Mouse (Mus musculus) liver, embryonic 16.5 days (tissue): ENCODE data around the gene Zfp667. TPM values are rescaled to one million over a fixed set of nuclear protein-coding genes. Genes with fewer than 3 reads are reported as not detected.
"Not testable (repeated sequence)": the region's sequence is repeated elsewhere in the genome, so short reads cannot be mapped to it uniquely, and the experiment has no call there.

Source experiments
- ATAC-seq: fragments of 200-750 bp; cut with Nextera tagmentation; 2 replicates; pipeline ENCODE4 v1.8.0; 2017; ENCODE audit warnings: low read depth, mild to moderate bottlenecking, moderate number of reproducible peaks, moderate library complexity
- H3K27ac ChIP-seq: fragments of 300-500 bp; sonication (generic); 2 replicates; pipeline ENCODE4 v1.5.1; 2014; ENCODE audit warnings: mild to moderate bottlenecking, low read length
- H3K27me3 ChIP-seq: fragments of 300-500 bp; sonication (generic); 2 replicates; pipeline ENCODE4 v1.6.1; 2014; ENCODE audit warnings: low read depth, low read length, mixed read lengths; ENCODE audit not compliant: control insufficient read depth, insufficient read depth
- H3K36me3 ChIP-seq: fragments of 300-500 bp; sonication (generic); 2 replicates; pipeline ENCODE4 v1.6.1; 2014; ENCODE audit warnings: mild to moderate bottlenecking; ENCODE audit not compliant: control insufficient read depth, insufficient read depth
- H3K4me1 ChIP-seq: fragments of 300-500 bp; sonication (generic); 2 replicates; pipeline ENCODE4 v1.6.1; 2014; ENCODE audit warnings: low read depth, low read length, mixed read lengths; ENCODE audit not compliant: control insufficient read depth
- H3K4me2 ChIP-seq: fragments of 300-500 bp; sonication (generic); 2 replicates; pipeline ENCODE4 v1.6.1; 2014; ENCODE audit warnings: low read depth, low read length, mixed read lengths
- H3K4me3 ChIP-seq: fragments of 300-500 bp; sonication (generic); 2 replicates; pipeline ENCODE4 v1.5.1; 2014; ENCODE audit warnings: low read depth, mild to moderate bottlenecking, low read length
- H3K9ac ChIP-seq: fragments of 300-500 bp; sonication (generic); 2 replicates; pipeline ENCODE4 v1.6.1; 2014; ENCODE audit warnings: low read depth, low read length
- H3K9me3 ChIP-seq: fragments of 300-500 bp; sonication (generic); replicated peaks from 2 replicates; pipeline ENCODE4 v1.6.1; 2016; ENCODE audit warnings: low read length; ENCODE audit not compliant: control insufficient read depth
- WGBS: fragments of 180-500 bp; shearing (Covaris S2); extraction: QIAGEN DNeasy Blood & Tissue Kit; methylation state at CpG from one replicate; pipeline ENCODE4 v1.1.7; 2014; ENCODE audit not compliant: insufficient replicate concordance; 5-methylcytosine and 5-hydroxymethylcytosine counted together
- polyA plus RNA-seq: library from polyadenylated mRNA; unstranded; fragments of >200 nt; fragmentation: Nextera tagmentation; extraction: Ambion mirVana; gene quantifications from 2 replicates; pipeline ENCODE4 v1.2.1, GENCODE M21; 2015

Zfp667 gene
- polyA plus RNA-seq, 1 experiment from 2014 or later, result 3.6 TPM

DNA sequence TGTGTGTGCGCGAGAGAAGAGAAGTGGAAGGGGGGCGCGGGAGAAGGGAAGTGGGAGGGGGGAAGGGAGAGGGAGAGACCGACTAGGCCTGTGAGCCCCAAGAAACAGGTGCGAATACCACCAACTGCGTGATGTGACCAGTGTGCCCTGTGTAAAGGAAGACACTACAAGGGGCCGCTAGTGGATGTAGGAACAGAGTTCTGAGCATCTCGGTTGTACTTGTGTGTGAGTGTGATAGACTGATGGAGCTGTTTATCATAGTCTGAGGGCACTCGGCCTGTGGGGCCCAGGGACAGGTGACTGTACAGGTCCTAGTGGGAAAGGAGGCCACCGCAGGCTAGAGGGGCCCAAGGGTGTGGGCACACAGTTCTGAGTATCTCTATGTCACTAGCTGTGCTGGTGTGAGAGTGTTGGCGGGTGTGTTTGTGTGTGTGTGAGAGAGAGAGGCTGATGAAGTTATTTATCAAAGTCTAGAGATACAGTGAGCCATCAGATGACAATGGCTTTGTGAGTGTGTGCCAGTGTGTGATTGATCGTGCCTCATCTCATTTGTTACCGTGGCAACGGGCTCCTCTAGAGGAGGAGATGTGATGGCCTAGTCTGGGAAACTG, 647 bp downstream of the Zfp667 start:
- Histone ChIP-seq H3K4me1 (peaks cover 31% of the 10 kb centered on the region), H3K4me3 (peak overlapping the region; percentile 70), H3K27me3 (no peaks in the 10 kb centered on the region), H3K27ac (peak overlapping the region; percentile 62), H3K9me3 (no peaks in the 10 kb centered on the region), H3K9ac (peak overlapping the region; percentile 66), H3K36me3 (no peaks in the 10 kb centered on the region), H3K4me2 (peak overlapping the region; percentile 82)
- ATAC-seq, result peak; percentile 55
- whole genome bisulfite sequencing, result 20% methylated on average over 15 of the region's 15 CpGs

DNA sequence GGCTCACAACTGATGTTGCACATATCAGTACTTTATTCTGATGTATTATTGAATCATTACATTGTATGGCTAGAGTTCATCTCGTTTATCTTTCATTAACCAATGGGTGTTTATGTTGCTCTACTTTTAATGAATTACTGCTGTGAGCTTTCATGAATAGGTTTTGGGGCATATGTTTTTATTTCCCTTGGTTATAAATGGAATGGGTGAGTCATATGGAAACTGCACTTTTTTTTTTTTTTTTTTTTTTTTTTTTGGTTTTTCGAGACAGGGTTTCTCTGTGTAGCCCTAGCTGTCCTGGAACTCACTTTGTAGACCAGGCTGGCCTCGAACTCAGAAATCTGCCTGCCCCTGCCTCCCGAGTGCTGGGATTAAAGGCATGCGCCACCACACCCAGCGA, 4.7 kb downstream of the Zfp667 start:
- not testable (repeated sequence) for H3K9me3 ChIP-seq, ATAC-seq
- 77% methylated on average over 4 of the region's 6 CpGs for WGBS

DNA sequence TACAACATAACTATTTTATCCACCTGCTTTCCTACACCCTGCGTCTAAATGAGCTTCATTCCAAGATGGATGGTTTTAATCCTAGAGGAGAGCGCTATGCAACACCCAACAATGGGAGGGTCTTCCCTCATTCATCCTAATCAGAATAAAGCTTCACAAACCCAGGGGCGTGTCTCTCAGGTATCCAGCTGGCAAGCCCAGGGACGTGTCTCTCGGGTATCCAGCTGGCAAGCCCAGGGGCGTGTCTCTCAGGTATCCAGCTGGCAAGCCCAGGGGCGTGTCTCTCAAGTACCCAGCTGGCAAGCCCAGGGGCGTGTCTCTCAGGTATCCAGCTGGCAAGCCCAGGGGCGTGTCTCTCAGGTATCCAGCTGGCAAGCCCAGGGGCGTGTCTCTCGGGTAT, 14.4 kb downstream of the Zfp667 start:
- not testable (repeated sequence) for H3K27me3 ChIP-seq, H3K4me3 ChIP-seq, H3K27ac ChIP-seq, ATAC-seq, H3K36me3 ChIP-seq, H3K4me2 ChIP-seq, H3K4me1 ChIP-seq, H3K9ac ChIP-seq, H3K9me3 ChIP-seq
- WGBS, result 75% methylated on average over 11 of the region's 11 CpGs

More for the DNA sequence above, 4.7 kb downstream of the Zfp667 start:
- H3K4me1 ChIP-seq, result peaks cover 18% of the 10 kb centered on the region
- not testable (repeated sequence) for H3K27me3 ChIP-seq, H3K9ac ChIP-seq, H3K4me3 ChIP-seq, H3K36me3 ChIP-seq, H3K27ac ChIP-seq, H3K4me2 ChIP-seq

DNA sequence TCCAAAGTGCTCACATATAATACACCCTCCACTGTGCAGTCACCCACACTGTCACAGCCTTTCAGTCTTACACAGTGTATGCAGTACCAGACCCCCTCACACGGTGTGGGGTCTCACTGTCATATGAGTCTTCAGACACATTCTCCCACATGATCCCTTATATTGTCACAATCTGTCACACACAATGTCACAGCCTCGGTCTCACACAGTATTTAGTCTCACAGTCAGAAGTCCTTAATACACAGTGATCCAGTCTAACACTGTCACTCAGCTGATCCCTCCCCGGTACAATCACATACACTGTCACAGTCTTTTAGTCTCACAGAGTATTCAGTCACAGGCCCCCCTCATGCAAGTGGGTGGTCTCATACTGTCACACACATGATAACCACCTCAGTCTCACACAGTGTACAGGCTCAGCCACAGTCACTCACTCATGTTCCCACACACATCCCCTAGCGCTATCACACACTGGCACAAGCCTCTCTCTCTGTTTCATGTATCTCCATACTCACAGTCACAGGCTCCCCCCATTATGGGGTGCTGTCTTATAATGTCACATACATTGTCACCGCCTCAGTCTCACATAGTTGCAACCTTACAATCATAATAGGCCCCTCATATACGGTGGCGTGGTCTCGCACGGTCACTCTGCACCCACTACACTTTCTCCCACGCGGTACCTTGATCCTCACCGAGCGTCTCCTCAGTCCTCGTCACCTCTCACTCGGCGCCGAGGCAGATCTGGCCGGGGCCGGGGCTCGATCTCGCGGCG, 44.3 kb downstream of the Zfp667 start:
- H3K9me3 ChIP-seq, result no peaks in the 10 kb centered on the region
- H3K27me3 ChIP-seq, result no peaks in the 10 kb centered on the region
- peak overlapping the region; percentile 57 for H3K4me3 ChIP-seq
- 13% methylated on average over 23 of the region's 23 CpGs for WGBS
- H3K4me1 ChIP-seq, result peaks cover 4% of the 10 kb centered on the region
- no peaks in the 10 kb centered on the region for H3K36me3 ChIP-seq
- no peak overlapping the region for H3K27ac ChIP-seq
- H3K4me2 ChIP-seq, result peak overlapping the region; percentile 70
- ATAC-seq, result peak; percentile 53
- H3K9ac ChIP-seq, result peak overlapping the region; percentile 66

DNA sequence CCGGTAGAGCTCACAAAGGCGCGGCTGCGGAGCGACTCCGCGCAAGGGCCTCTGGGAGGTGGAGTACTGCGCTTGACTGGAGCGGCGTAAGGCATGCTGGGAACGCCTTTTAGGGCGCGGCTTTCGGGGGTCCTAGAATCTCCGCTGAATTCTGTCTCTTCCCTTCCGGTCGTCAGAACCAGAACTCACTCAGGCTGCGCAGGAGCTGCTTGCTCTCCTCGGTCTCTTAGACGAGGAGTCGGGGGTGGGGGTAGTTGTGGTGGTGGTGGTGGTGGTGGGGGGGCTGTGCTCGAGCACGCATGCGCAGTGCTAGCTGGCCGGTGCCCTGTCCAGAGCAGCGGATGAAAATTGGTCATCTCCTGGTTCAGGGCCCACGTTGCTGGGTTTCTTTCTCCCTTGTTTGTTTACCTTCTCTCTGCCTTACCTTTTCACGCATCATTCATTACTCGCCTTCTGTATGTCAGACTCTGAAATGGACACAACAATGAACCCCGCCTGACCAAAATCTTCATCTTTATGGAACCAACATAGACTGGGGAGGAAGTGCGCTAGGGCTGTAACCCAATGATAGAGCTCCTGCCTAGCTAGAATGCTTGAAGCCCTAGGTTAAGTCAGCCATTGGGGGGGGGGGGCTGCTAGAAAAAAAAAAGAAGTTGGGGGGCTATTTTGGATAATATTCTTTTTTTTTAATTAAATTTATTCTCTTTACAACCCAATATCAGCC, 45.0 kb downstream of the Zfp667 start, which contains the start of gene Zfp583:
Gene Zfp583, minus strand, starts transcription at position 53 of the 724 bp plus-strand sequence.
- peak within 1 kb of the TSS; percentile 57 for H3K4me3 ChIP-seq
- peak; percentile 94 for ATAC-seq
- no peaks in the 10 kb centered on the region for H3K27me3 ChIP-seq
- H3K9ac ChIP-seq, result peak within 1 kb of the TSS; percentile 66
- H3K9me3 ChIP-seq, result no peaks in the 10 kb centered on the region
- no peaks in the 10 kb centered on the region for H3K36me3 ChIP-seq
- H3K4me2 ChIP-seq, result peak within 1 kb of the TSS; percentile 70
- peaks cover 4% of the 10 kb centered on the region for H3K4me1 ChIP-seq
- no peak within 1 kb of the TSS for H3K27ac ChIP-seq
- WGBS, result 4% methylated on average over 31 of the region's 31 CpGs

DNA sequence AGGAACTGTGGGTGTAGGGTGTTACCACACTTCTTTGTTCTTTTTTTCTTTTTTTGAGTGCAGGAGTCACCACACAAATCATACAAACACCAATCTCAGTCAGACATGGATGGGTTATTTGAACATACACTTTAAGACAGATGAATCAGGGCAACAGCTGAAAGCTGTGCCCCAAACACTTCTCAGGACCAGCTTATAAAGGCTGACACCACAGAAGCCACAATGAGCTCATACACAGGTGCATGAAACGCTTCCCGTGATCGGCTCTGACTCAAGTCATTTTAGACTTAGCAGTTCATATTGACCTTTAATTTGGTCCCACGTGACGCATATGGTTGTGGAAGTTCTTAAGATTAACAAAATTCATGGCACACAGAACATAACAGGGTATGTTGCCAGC, 53.5 kb downstream of the Zfp667 start:
- Histone ChIP-seq H3K4me2 (no peak overlapping the region), H3K4me3 (no peak overlapping the region), H3K9me3 (no peaks in the 10 kb centered on the region), H3K36me3 (no peaks in the 10 kb centered on the region), H3K27ac (no peak overlapping the region), H3K9ac (no peak overlapping the region), H3K4me1 (no peaks in the 10 kb centered on the region), H3K27me3 (no peaks in the 10 kb centered on the region)
- 62% methylated on average over 5 of the region's 5 CpGs for WGBS
- ATAC-seq, result no peak

DNA sequence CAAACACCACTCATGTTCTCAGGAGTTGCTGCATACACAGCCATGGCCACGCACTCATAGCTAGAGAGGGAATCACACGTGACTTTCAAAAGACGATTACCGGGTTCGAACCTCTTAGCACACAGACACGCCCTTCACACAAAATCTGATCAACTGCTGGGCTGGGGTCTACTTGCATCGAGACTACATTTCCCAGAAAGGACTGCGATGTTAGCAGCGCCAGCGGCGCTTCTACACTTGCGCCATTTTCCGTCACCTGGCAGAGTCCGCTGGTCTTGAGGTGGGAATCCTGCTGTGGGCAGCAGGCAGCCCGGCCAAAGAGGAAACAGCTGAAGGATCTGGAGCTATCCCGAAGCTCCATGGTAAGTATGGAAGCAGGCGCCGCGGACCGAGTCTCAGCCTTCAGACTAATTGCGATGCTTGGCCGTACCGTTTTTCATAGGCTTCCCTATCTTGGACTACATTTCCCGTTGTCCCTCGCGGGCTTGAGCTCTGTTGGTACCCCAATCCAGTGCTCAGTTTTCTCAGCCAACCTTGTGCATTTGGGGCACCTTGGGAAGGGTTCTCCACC, 57.2 kb downstream of the Zfp667 start, which contains the start of gene Gm3854:
Gene Gm3854, plus strand, starts transcription at position 259 of the 571 bp plus-strand sequence.
- H3K36me3 ChIP-seq, result no peaks in the 10 kb centered on the region
- no peaks in the 10 kb centered on the region for H3K4me1 ChIP-seq
- H3K9ac ChIP-seq, result peak within 1 kb of the TSS; percentile 58
- H3K9me3 ChIP-seq, result no peaks in the 10 kb centered on the region
- H3K4me3 ChIP-seq, result peak within 1 kb of the TSS; percentile 68
- peak within 1 kb of the TSS; percentile 66 for H3K4me2 ChIP-seq
- WGBS, result under 1% methylated on average over 26 of the region's 26 CpGs
- no peaks in the 10 kb centered on the region for H3K27me3 ChIP-seq
- ATAC-seq, result peak; percentile 69
- H3K27ac ChIP-seq, result no peak within 1 kb of the TSS

DNA sequence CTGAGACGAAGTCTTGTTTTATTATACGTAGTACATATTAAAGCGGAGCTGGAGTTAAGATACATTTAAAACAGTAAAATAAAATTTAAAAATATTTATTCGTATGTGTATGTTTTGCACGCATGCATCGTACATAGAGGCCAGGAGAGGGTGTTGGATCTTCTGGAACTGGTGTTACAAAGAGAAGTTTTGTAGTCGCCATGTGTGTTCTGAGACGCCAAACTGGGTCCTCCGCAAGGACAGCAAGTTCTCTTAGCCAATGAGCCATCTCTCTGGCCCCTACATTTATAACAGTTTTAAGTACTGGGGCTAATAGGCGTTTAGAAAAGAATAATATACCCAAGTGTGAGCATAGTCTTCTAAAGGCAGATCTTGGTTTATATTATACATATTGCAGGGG, 57.7 kb downstream of the Zfp667 start:
- Histone ChIP-seq H3K27me3 (no peaks in the 10 kb centered on the region), H3K9me3 (no peaks in the 10 kb centered on the region), H3K4me3 (peak overlapping the region; percentile 68), H3K36me3 (no peaks in the 10 kb centered on the region), H3K4me1 (no peaks in the 10 kb centered on the region), H3K27ac (no peak overlapping the region), H3K4me2 (peak overlapping the region; percentile 66), H3K9ac (peak overlapping the region; percentile 58; the same call in 1 of the 2 replicates)
- 30% methylated on average over 10 of the region's 10 CpGs for WGBS
- no peak for ATAC-seq
